Mouse (Mus musculus): ENCODE measurements around the gene Pask. TPM values are rescaled to one million over a fixed set of nuclear protein-coding genes. Genes with fewer than 3 reads are reported as not detected.
"Not testable (repeated sequence)": the region's sequence is repeated elsewhere in the genome, so short reads cannot be mapped to it uniquely, and the experiment has no call there.

Pask gene
- polyA plus RNA-seq (2017; shearing (Covaris generic)) = 1 to 10 TPM; 1.2 to 3.8 (median 1.4) TPM

GRCm38 (mm10) chr1:93342648-93343503 lies at the start of gene Pask, which contains the start of gene Ppp1r7:
TSS of gene Pask (minus strand) at chr1:93343482.
TSS of gene Ppp1r7 (plus strand) at chr1:93342854.
- peak; percentile 90 for ATAC-seq

- ATAC-seq = no peak
Observed at GRCm38 (mm10) chr1:93388906-93389305, 45.6 kb upstream of the Pask start.

- no peak for ATAC-seq
Observed at GRCm38 (mm10) chr1:93387198-93387597, 43.9 kb upstream of the Pask start.

GRCm38 (mm10) chr1:93379117-93379516 lies 35.8 kb upstream of the Pask start:
- ATAC-seq = no peak

GRCm38 (mm10) chr1:93377307-93377706 lies 34.0 kb upstream of the Pask start:
- no peak for ATAC-seq

GRCm38 (mm10) chr1:93373665-93374064 lies 30.4 kb upstream of the Pask start, which contains the start of gene Ano7:
TSS of gene Ano7 (plus strand) at chr1:93373930.
- no peak for ATAC-seq

GRCm38 (mm10) chr1:93365641-93366040 lies 22.4 kb upstream of the Pask start:
- no peak for ATAC-seq

GRCm38 (mm10) chr1:93362661-93363060 lies 19.4 kb upstream of the Pask start:
- ATAC-seq = no peak

GRCm38 (mm10) chr1:93352724-93353123 lies 9.4 kb upstream of the Pask start:
- ATAC-seq = no peak

GRCm38 (mm10) chr1:93349701-93350100 lies 6.4 kb upstream of the Pask start:
- no peak for ATAC-seq

GRCm38 (mm10) chr1:93347176-93347575 lies 3.9 kb upstream of the Pask start:
- ATAC-seq = no peak

- peak; percentile 93 for ATAC-seq
Observed at GRCm38 (mm10) chr1:93343504-93344047, 294 bp upstream of the Pask start.

- no peak for ATAC-seq
Observed at GRCm38 (mm10) chr1:93334621-93335020, 8.7 kb downstream of the Pask start.

GRCm38 (mm10) chr1:93326446-93326845 lies 16.8 kb downstream of the Pask start:
- no peak for ATAC-seq

- ATAC-seq = no peak
Observed at GRCm38 (mm10) chr1:93323973-93324372, 19.3 kb downstream of the Pask start.

- ATAC-seq = peak; percentile 97
Observed at GRCm38 (mm10) chr1:93305581-93306337, 37.5 kb downstream of the Pask start, which contains the start of gene Mterf4. TSS of gene Mterf4 (minus strand) at chr1:93305915.

- ATAC-seq = no peak
Observed at GRCm38 (mm10) chr1:93300578-93300977, 42.7 kb downstream of the Pask start.

GRCm38 (mm10) chr1:93299791-93300190 lies 43.5 kb downstream of the Pask start:
- no peak for ATAC-seq

- not testable (repeated sequence) for ATAC-seq
Observed at GRCm38 (mm10) chr1:93294491-93294890, 48.8 kb downstream of the Pask start.

- no peak for ATAC-seq
Observed at GRCm38 (mm10) chr1:93292006-93292405, 51.3 kb downstream of the Pask start.

GRCm38 (mm10) chr1:93291591-93291990 lies 51.7 kb downstream of the Pask start:
- no peak for ATAC-seq

- no peak for ATAC-seq
Observed at GRCm38 (mm10) chr1:93290956-93291355, 52.3 kb downstream of the Pask start.

GRCm38 (mm10) chr1:93289678-93290214 lies 53.5 kb downstream of the Pask start:
- peak; percentile 46 for ATAC-seq
